Mouse (Mus musculus) bone marrow, adult 2 months (tissue): Measurements from ENCODE around the gene Pign.

ENCODE experiments used
- CTCF ChIP-seq: fragments of 200-500 bp; IDR thresholded peaks from 2 replicates; pipeline ENCODE4 v1.5.1; 2011; ENCODE audit warnings: low read length, control low read depth; ENCODE audit not compliant: control insufficient read depth, insufficient read depth
- POLR2A ChIP-seq: fragments of 200-500 bp; IDR thresholded peaks from 2 replicates; pipeline ENCODE4 v1.6.1; 2011; ENCODE audit warnings: low read depth, mild to moderate bottlenecking, control low read depth, low read length, borderline replicate concordance; ENCODE audit not compliant: control insufficient read depth

DNA sequence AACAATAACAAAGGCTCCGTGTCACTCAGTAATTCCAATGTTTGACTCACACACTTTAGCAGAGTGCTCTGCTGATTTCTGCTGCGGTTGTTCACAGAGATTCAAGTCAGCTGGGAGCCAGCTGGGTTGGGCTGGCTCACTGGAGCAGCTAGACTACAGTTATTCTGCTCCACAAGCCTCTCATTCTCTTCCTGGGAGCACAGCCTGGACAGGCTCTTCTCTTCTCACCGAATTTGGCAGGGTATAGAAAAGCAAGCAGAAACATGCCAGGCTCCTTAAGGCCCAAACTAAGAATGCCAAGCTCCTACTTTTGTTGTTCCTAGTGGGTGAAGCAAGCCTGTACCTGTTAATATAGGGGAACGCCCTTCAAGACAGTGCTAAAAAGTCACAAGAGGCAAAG is 176.4 kb downstream of the Pign start:
- no peak for TF ChIP-seq CTCF
- TF ChIP-seq POLR2A: no peak
